Mouse (Mus musculus): Measurements from ENCODE around the gene Gm21731.
"Not testable (repeated sequence)": the region's sequence is repeated elsewhere in the genome, so short reads cannot be mapped to it uniquely, and the experiment has no call there.

Gm21731 gene

GRCm38 (mm10) chr13:120238811-120239210 lies at the start of gene Gm21731:
Gm21731 (plus strand) TSS chr13:120239111.
- not testable (repeated sequence) for DNase-seq

GRCm38 (mm10) chr13:120196189-120196821 lies 42.6 kb upstream of the Gm21731 start:
- not testable (repeated sequence) for DNase-seq

- not testable (repeated sequence) for DNase-seq
Observed at GRCm38 (mm10) chr13:120215847-120216246, 23.1 kb upstream of the Gm21731 start, which contains the start of gene Gm21762. Gm21762 (minus strand) TSS chr13:120215947.

GRCm38 (mm10) chr13:120220922-120221321 lies 18.0 kb upstream of the Gm21731 start:
- DNase-seq: peak in 1 of 2 experiments; percentile 6

- DNase-seq: not testable (repeated sequence)
Observed at GRCm38 (mm10) chr13:120223012-120223659, 15.8 kb upstream of the Gm21731 start.

GRCm38 (mm10) chr13:120231798-120232197 lies 7.1 kb upstream of the Gm21731 start:
- DNase-seq: not testable (repeated sequence)

GRCm38 (mm10) chr13:120232447-120233049 lies 6.4 kb upstream of the Gm21731 start:
- peak in 1 of 2 experiments; percentile 4 for DNase-seq

- DNase-seq: not testable (repeated sequence)
Observed at GRCm38 (mm10) chr13:120251208-120251924, 12.5 kb downstream of the Gm21731 start.

- DNase-seq: not testable (repeated sequence)
Observed at GRCm38 (mm10) chr13:120258817-120259658, 20.1 kb downstream of the Gm21731 start.

GRCm38 (mm10) chr13:120259718-120260117 lies 20.8 kb downstream of the Gm21731 start:
- DNase-seq: not testable (repeated sequence)

GRCm38 (mm10) chr13:120262870-120263269 lies 24.0 kb downstream of the Gm21731 start, which contains the start of gene AF067061:
AF067061 (plus strand) TSS chr13:120263114.
- DNase-seq: not testable (repeated sequence)

GRCm38 (mm10) chr13:120277837-120278236 lies 38.9 kb downstream of the Gm21731 start:
- DNase-seq: not testable (repeated sequence)

GRCm38 (mm10) chr13:120278784-120279183 lies 39.9 kb downstream of the Gm21731 start:
- no peak for DNase-seq

Measured in thymus, postnatal 36 days (tissue).